Mouse (Mus musculus) cerebellum, postnatal 14 days (tissue): ENCODE measurements around the gene Psmc3.

Source experiments
- DNase-seq, 2 experiments: peaks; one replicate each; pipeline ENCODE4 v3.0.0; 2021; ENCODE audit warnings: mixed read lengths in 2 of 2

Psmc3 gene

GRCm38 (mm10) chr2:91114781-91115577 is 61.2 kb downstream of the Psmc3 start:
- peak; percentile 100 for DNase-seq

DNA sequence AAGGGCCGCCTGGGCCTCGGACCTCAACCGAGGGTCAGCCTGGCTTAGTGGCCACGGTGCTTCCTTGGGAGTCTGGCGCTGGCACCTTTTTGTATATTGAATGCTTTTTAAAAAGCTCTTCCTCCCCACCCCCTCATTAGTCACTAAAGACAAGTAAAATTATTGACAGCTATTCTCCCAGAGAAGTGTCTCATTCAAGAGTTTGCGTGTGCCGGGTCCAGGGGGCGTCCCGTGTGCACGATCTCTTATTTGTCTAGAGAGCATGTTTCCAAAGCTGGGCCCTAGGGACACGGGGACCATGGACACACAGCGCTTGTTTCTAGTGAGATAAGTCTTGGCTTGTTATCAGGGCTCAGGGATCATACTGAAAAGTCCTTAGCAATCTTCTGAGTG is 61.8 kb downstream of the Psmc3 start:
- DNase-seq, result no peak
